Mouse (Mus musculus): ENCODE results near the gene Pik3cd. TPM values are rescaled to one million over a fixed set of nuclear protein-coding genes. Genes with fewer than 3 reads are reported as not detected.
"Not testable (repeated sequence)": the region's sequence is repeated elsewhere in the genome, so short reads cannot be mapped to it uniquely, and the experiment has no call there.

Gene Pik3cd
- polyA plus RNA-seq, 1 experiment from 2014 or later, result 14.2 TPM

DNA sequence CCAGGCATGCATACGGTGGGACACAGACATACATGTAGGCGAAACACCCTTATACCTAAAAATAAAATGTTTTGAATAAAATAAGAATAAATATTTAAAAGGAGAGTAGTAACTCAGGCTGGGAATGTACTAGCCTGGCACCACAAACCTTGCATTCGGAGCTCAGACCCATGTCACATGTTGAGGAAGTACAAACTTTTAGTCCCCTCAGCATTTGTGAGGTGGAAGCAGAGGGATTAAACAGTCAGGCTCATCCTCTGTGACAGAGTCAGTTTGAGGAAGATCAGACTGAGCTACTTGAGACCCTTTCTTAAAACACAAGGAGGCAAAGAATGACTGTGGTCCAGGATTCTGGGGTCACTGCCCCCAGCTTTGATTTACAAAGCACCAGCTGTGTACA, 85.4 kb downstream of the Pik3cd start:
- not testable (repeated sequence) for H3K9me3 ChIP-seq (ENCODE audit: control insufficient read depth, low read length); DNase-seq; H3K9ac ChIP-seq (replicated peaks; ENCODE audit: low read length); H3K4me1 ChIP-seq (ENCODE audit: control insufficient read depth, insufficient read depth, low read length); H3K27me3 ChIP-seq (ENCODE audit: control insufficient read depth, insufficient read depth, low read length); ATAC-seq (ENCODE audit: low FRiP score, low TSS enrichment); H3K27ac ChIP-seq (replicated peaks; ENCODE audit: low read depth, low read length); H3K4me2 ChIP-seq (ENCODE audit: low read length); H3K36me3 ChIP-seq (ENCODE audit: control insufficient read depth, insufficient read depth, low read length); H3K4me3 ChIP-seq (replicated peaks; ENCODE audit: low read depth, low read length)
- 94% methylated on average over 3 of the region's 3 CpGs for WGBS

DNA sequence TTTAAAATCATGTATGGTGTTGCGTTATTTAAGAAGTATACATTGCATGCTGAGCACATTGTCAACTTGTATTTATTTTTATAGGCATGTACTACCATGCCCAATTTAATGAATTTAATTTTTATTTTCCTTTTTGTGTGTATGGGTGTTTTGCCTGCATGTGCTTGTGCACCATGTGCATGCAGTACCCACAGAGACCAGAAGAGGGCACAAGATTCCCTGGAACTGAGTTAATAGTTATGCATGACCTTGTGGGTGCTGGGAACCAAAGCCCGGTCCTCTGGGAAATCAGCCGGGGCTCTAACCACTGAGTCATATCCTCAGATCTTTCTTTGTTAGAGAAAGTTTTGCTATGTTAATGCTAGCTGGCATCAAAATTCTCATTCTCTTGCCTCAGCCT, 87.5 kb downstream of the Pik3cd start:
- ATAC-seq (ENCODE audit: low FRiP score, low TSS enrichment), result no peak
- Histone ChIP-seq H3K27me3 (ENCODE audit: control insufficient read depth, insufficient read depth, low read length) (no peaks in the 10 kb centered on the region), H3K36me3 (ENCODE audit: control insufficient read depth, insufficient read depth, low read length) (peaks cover 9% of the 10 kb centered on the region), H3K9me3 (ENCODE audit: control insufficient read depth, low read length) (0 out of 2 replicates have a peak, but pooled peaks cover 2% of the 10 kb centered on the region), H3K4me3 (replicated peaks; ENCODE audit: low read depth, low read length) (no peak overlapping the region), H3K4me1 (ENCODE audit: control insufficient read depth, insufficient read depth, low read length) (no peaks in the 10 kb centered on the region), H3K27ac (replicated peaks; ENCODE audit: low read depth, low read length) (no peak overlapping the region), H3K9ac (replicated peaks; ENCODE audit: low read length) (no peak overlapping the region), H3K4me2 (ENCODE audit: low read length) (no peak overlapping the region)
- WGBS, result 98% methylated on average over 3 of the region's 3 CpGs
- DNase-seq, result no peak

DNA sequence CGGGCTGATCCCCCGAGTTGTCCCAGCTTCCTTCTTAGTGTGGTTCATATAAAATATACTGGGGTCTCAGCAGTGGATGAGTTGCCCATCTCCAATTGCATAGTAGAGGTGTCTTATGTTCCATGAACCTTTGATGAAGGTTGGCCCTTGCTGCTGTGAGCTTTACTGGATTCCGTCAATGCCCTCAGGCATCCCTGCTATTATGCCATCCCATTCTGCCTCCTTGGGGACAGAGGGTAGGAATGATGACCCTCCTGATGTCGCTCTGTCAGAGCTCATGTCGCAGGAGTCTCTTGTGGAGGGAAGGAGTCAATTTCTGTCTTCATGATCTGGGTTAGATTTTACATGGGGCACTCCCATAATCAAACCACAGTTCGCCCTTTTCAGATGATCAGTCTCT, 88.9 kb downstream of the Pik3cd start:
- not testable (repeated sequence) for H3K9ac ChIP-seq (replicated peaks; ENCODE audit: low read length); H3K4me1 ChIP-seq (ENCODE audit: control insufficient read depth, insufficient read depth, low read length); H3K9me3 ChIP-seq (ENCODE audit: control insufficient read depth, low read length); H3K27ac ChIP-seq (replicated peaks; ENCODE audit: low read depth, low read length); DNase-seq; H3K36me3 ChIP-seq (ENCODE audit: control insufficient read depth, insufficient read depth, low read length); H3K4me3 ChIP-seq (replicated peaks; ENCODE audit: low read depth, low read length); ATAC-seq (ENCODE audit: low FRiP score, low TSS enrichment); H3K4me2 ChIP-seq (ENCODE audit: low read length); H3K27me3 ChIP-seq (ENCODE audit: control insufficient read depth, insufficient read depth, low read length)
- WGBS, result 73% methylated on average over 6 of the region's 6 CpGs

DNA sequence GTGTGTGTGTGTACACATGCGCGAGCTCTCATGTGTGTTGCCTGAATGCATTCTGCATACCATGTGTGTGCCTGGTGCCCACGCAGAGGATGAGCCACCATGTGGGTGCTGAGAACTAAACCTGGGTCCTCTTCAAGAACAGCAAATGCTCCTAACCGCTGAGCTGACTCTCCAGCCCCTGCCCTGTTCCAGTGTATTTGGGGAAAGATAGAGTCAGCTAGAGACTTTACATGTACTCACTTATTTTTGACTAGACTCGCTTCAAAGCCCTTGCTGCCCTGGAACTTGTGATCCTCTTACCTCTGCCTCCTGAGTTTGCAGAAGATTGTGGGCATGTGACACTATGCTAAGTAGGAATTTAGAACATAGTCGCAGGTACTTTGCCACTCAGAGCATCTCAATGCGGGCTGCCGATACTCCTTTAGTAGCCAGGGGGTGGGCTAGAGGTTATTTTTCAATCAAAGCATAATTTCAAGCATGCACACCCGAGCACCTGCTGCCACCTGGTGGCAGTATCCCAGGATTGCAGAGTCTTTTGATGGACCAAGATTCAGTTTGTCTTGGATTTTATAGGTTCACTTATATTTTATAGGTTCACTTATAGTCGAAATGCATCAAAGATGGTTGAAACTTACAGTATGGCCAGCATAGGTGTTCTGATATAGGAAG, 90.9 kb downstream of the Pik3cd start:
- 0 out of 2 replicates have a peak, but pooled peaks cover 2% of the 10 kb centered on the region for H3K9me3 ChIP-seq (ENCODE audit: control insufficient read depth, low read length)
- H3K4me1 ChIP-seq (ENCODE audit: control insufficient read depth, insufficient read depth, low read length), result peaks cover 17% of the 10 kb centered on the region
- no peak for ATAC-seq (ENCODE audit: low FRiP score, low TSS enrichment)
- no peak overlapping the region for H3K4me2 ChIP-seq (ENCODE audit: low read length)
- 50% methylated on average over 10 of the region's 10 CpGs for WGBS
- peaks cover 9% of the 10 kb centered on the region for H3K36me3 ChIP-seq (ENCODE audit: control insufficient read depth, insufficient read depth, low read length)
- no peak overlapping the region for H3K4me3 ChIP-seq (replicated peaks; ENCODE audit: low read depth, low read length)
- no peaks in the 10 kb centered on the region for H3K27me3 ChIP-seq (ENCODE audit: control insufficient read depth, insufficient read depth, low read length)
- no peak overlapping the region for H3K9ac ChIP-seq (replicated peaks; ENCODE audit: low read length)
- no peak overlapping the region for H3K27ac ChIP-seq (replicated peaks; ENCODE audit: low read depth, low read length)
- DNase-seq, result peak; percentile 87

DNA sequence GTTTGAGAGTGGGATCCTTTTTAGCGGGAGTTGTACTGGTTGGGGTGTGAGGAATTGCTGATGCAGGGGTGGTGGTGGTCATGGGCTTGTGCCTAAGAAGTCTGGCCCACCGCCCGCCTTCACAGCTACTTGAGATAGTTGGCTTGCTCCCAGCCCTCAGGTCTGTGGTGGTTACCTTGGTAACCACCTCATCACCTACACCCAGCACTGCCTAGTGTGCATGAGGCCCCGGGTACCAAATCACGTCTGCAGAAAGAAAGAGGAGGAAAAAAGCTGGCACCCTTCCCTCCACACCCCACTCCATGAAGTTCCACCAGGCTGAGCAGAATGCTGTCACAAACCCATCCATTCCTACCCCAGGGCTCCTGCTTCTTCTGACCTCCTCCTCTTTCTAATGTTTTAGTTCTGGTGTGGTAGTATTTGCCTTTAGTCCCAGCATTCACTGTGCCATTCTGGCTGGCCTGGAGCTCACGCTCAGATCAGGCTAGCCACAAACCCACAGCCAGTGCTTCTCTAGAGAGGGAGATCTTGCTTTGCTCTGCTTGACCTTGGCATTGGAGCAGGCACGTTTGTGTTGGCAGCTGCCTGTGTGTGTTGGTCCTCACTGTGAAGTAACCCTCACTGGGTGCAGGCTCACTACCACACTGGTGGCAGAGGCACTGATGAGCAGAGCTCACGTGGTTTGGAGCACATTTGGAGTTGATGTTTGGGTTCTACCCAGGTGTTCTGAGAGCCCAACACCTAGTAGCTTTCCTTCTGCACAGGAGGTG, 92.9 kb downstream of the Pik3cd start:
- H3K4me3 ChIP-seq (replicated peaks; ENCODE audit: low read depth, low read length), result no peak overlapping the region
- H3K36me3 ChIP-seq (ENCODE audit: control insufficient read depth, insufficient read depth, low read length), result 0 out of 2 replicates have a peak, but pooled peaks cover 2% of the 10 kb centered on the region
- H3K9me3 ChIP-seq (ENCODE audit: control insufficient read depth, low read length), result 0 out of 2 replicates have a peak, but pooled peaks cover 2% of the 10 kb centered on the region
- WGBS, result 67% methylated on average over 6 of the region's 8 CpGs
- ATAC-seq (ENCODE audit: low FRiP score, low TSS enrichment) (no peak), DNase-seq (peak; percentile 40)
- 0 out of 2 replicates have a peak overlapping the region, but pooled peaks have one; percentile 6 for H3K9ac ChIP-seq (replicated peaks; ENCODE audit: low read length)
- H3K4me2 ChIP-seq (ENCODE audit: low read length), result no peak overlapping the region
- peaks cover 22% of the 10 kb centered on the region for H3K4me1 ChIP-seq (ENCODE audit: control insufficient read depth, insufficient read depth, low read length)
- H3K27ac ChIP-seq (replicated peaks; ENCODE audit: low read depth, low read length), result peak overlapping the region; percentile 41; the same call in 1 of the 2 replicates
- no peaks in the 10 kb centered on the region for H3K27me3 ChIP-seq (ENCODE audit: control insufficient read depth, insufficient read depth, low read length)

DNA sequence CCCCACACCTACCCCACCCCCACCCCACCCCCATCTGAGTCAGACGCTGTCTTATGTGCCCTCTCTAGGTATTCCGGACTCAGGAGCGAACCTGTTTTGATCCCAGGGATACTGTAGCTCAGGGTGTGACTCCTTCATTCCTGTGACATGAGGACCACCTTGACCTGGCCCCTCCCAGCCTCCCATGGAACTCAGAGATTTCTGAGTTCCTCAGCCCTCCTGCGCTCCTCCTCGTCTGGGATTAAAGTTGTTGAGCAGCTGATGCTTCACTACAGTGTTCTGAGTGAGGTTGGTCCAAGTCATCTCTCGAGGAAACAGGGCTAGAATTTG, 94.1 kb downstream of the Pik3cd start:
- H3K4me2 ChIP-seq (ENCODE audit: low read length), result no peak overlapping the region
- no peak overlapping the region for H3K9ac ChIP-seq (replicated peaks; ENCODE audit: low read length)
- H3K4me1 ChIP-seq (ENCODE audit: control insufficient read depth, insufficient read depth, low read length), result peaks cover 22% of the 10 kb centered on the region
- H3K9me3 ChIP-seq (ENCODE audit: control insufficient read depth, low read length), result 0 out of 2 replicates have a peak, but pooled peaks cover under 1% of the 10 kb centered on the region
- no peak overlapping the region for H3K4me3 ChIP-seq (replicated peaks; ENCODE audit: low read depth, low read length)
- no peak for DNase-seq
- 88% methylated on average over 6 of the region's 6 CpGs for WGBS
- H3K36me3 ChIP-seq (ENCODE audit: control insufficient read depth, insufficient read depth, low read length), result no peaks in the 10 kb centered on the region
- ATAC-seq (ENCODE audit: low FRiP score, low TSS enrichment), result no peak
- no peaks in the 10 kb centered on the region for H3K27me3 ChIP-seq (ENCODE audit: control insufficient read depth, insufficient read depth, low read length)
- H3K27ac ChIP-seq (replicated peaks; ENCODE audit: low read depth, low read length), result no peak overlapping the region

DNA sequence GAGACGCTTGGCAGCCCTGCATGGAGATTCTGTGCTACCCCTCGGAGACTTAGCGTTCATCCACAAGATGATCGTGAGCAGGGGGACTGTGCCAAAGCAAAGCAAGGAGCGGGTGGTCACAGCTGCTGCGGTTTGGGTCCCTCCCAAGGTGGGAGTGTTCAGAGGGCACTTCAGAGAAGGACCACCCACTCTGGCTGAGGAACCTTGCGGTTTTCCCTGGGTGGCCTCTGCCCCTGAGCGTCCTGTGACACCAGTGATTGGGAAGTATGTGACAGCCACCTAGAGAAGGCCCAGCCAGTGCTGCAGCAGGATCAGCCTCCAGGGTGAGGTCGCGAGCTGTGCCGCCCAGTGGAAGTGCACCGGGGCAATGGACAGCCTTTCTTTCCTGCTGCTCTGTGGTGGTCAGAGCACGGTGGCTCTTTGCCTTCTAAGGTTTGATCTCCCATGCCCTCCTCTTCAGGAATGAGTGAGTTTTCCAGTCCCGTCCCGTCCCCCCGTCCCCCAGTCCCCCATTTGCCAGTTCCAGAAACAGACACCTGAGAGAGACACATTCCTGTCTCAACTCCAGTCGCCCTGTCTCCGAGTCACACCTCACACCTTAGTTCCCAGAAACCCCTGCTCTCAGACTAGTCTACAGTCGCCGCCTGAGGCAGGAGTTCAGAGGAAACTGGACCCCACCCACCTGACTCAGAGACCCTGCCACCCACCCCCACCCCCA, 94.6 kb downstream of the Pik3cd start:
- Histone ChIP-seq H3K4me2 (ENCODE audit: low read length) (no peak overlapping the region), H3K4me1 (ENCODE audit: control insufficient read depth, insufficient read depth, low read length) (peaks cover 22% of the 10 kb centered on the region), H3K27ac (replicated peaks; ENCODE audit: low read depth, low read length) (peak overlapping the region; percentile 22), H3K9ac (replicated peaks; ENCODE audit: low read length) (no peak overlapping the region), H3K36me3 (ENCODE audit: control insufficient read depth, insufficient read depth, low read length) (no peaks in the 10 kb centered on the region), H3K4me3 (replicated peaks; ENCODE audit: low read depth, low read length) (no peak overlapping the region), H3K9me3 (ENCODE audit: control insufficient read depth, low read length) (no peaks in the 10 kb centered on the region), H3K27me3 (ENCODE audit: control insufficient read depth, insufficient read depth, low read length) (no peaks in the 10 kb centered on the region)
- 61% methylated on average over 20 of the region's 20 CpGs for WGBS
- ATAC-seq (ENCODE audit: low FRiP score, low TSS enrichment) (peak; percentile 6; the same call in 1 of the 2 replicates), DNase-seq (peak; percentile 30)

DNA sequence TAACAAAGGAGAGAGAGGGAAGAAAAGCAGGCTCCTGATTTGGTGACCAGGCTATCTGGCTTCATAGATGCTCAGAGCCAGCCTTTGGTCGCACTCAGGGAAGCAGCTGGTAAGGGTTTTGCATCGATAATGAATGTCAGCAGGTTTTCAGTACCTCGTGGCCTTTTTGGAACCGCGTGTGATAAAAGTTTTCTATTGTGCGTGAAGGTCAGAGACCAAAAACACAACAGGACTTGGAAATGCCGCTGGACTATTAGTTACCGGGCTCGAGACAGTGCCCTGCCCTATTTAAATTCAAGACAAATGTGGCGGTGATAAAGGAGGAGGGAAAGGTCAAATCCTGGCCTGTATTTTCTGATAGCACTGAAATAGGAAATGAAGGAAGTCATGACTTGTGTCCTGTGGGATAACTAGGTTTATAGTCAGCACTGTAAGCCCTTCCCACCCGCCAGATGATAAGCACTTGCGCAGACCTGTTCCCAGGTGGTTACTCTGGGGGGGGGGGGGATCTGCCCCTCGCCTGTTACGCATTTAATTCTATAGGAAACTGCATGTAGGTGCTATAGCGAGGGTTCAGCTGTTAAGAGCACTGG, 95.5 kb downstream of the Pik3cd start:
- Histone ChIP-seq H3K27ac (replicated peaks; ENCODE audit: low read depth, low read length) (peak overlapping the region; percentile 55; the same call in 1 of the 2 replicates), H3K9ac (replicated peaks; ENCODE audit: low read length) (no peak overlapping the region), H3K4me1 (ENCODE audit: control insufficient read depth, insufficient read depth, low read length) (peaks cover 25% of the 10 kb centered on the region), H3K36me3 (ENCODE audit: control insufficient read depth, insufficient read depth, low read length) (no peaks in the 10 kb centered on the region), H3K4me2 (ENCODE audit: low read length) (no peak overlapping the region), H3K27me3 (ENCODE audit: control insufficient read depth, insufficient read depth, low read length) (no peaks in the 10 kb centered on the region), H3K4me3 (replicated peaks; ENCODE audit: low read depth, low read length) (no peak overlapping the region), H3K9me3 (ENCODE audit: control insufficient read depth, low read length) (no peaks in the 10 kb centered on the region)
- WGBS, result 35% methylated on average over 15 of the region's 15 CpGs
- DNase-seq (peak; percentile 30), ATAC-seq (ENCODE audit: low FRiP score, low TSS enrichment) (no peak)
